Mouse (Mus musculus) megakaryocyte-erythroid progenitor cell, adult 5 weeks (primary cell): ENCODE results near the gene Mt4. TPM values are rescaled to one million over a fixed set of nuclear protein-coding genes. Genes with fewer than 3 reads are reported as not detected.

ENCODE experiments used
- polyA plus RNA-seq: library from polyadenylated mRNA; stranded (reverse); fragments of >175 nt; gene quantifications from 2 replicates; pipeline ENCODE4 v1.2.3, GENCODE M21; 2012

Gene Mt4
- not detected in 2 replicates for polyA plus RNA-seq

DNA sequence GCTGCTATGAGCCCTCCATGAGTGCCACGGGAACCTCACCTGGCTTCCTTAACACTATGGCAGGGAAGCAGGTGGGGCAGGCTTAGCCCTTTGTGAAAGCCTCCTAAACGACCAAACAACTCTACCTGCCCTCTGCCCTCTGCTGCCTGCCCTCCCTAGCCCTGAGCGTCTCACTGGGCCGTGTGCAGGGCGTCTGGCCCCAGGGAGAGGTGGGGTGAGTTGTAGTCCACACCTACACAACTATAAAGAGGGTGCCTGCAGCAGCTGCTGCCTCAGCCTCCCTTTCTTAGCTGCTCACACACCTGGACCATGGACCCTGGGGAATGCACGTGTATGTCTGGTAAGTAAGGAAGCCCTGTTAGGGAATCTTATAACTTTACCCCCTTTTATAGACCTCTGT is at the start of gene Mt4:
Gene Mt4, plus strand, starts transcription at position 265 of the 400 bp plus-strand sequence.

DNA sequence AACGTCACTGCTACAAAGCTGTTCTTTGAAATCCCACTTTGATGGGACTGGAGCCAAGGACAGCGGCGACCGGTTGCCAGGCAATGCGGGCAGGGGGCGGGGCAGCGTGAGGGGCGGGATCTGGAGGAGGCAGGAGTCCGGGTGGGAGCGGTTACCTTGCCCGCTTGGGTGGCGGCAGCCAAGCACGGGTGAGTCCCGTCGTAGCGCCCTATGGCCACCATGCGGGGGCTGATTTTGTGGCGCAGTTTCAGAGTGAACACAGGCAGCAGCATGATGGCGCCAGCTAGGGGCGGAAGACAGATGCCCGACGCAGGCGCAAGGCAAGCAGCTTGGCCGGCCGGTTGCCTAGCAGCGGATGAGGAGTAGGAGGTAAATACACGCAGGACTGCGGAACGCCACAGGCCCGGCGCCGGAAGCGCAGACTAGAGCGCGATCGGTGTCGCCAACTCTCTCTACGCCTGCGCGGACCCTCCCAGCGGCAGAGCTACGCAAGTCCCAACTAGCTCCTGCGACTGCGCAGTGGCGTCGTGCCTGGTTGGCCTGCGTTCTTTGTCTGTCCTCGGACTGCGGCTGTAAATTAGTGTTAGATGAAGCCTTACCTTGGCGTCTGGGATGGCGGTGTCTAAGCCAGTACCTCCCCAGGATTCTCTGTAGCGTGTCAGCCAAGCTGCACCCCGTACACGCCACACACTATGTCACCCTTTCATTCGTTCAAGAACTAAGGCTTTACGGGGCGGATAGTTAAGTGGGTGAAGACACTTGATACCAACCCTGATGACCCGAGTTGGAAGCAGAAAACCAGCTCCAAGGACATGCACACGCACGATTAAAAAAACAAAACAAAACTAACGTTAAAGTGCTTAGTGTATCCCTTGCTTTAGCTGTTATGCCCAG is 38.7 kb upstream of the Mt4 start, which contains the start of gene Bbs2:
Gene Bbs2, minus strand, starts transcription at position 848 of the 894 bp plus-strand sequence.

DNA sequence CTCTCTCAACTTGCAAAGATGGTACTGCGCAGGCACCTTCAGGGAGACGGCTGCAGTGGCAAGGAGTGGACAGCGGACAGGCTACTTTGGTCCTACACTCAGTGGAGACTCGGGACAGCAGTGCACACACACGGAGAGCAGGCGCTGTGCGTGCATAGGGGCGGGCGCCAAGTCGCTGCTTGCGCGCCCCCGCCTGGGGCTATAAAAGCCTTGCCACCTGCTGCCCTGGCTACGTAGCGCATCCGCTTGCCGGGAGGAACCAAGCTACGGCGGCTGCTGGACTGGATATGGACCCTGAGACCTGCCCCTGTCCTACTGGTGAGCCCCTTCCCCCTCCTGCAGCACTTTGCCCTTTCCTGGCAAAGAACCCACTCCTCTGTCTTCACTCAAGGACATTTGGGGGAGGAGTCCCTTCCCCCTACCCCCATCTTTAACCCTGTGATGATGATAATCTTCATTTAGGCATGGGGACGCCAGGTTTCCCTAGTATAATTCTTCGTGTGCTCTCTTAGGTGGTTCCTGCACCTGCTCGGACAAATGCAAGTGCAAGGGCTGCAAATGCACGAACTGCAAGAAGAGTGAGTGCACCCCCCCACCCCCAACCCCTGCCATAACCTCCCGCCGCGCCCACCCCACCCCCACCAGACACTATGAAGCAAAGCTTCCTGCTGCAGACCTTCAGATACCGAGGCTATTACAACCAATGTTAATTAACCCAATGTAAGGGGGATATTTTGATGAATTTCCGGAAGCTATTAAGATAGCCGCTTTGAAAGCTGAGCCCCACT is 15.7 kb downstream of the Mt4 start, which contains the start of gene Mt3:
Gene Mt3, plus strand, starts transcription at position 95 of the 788 bp plus-strand sequence.

DNA sequence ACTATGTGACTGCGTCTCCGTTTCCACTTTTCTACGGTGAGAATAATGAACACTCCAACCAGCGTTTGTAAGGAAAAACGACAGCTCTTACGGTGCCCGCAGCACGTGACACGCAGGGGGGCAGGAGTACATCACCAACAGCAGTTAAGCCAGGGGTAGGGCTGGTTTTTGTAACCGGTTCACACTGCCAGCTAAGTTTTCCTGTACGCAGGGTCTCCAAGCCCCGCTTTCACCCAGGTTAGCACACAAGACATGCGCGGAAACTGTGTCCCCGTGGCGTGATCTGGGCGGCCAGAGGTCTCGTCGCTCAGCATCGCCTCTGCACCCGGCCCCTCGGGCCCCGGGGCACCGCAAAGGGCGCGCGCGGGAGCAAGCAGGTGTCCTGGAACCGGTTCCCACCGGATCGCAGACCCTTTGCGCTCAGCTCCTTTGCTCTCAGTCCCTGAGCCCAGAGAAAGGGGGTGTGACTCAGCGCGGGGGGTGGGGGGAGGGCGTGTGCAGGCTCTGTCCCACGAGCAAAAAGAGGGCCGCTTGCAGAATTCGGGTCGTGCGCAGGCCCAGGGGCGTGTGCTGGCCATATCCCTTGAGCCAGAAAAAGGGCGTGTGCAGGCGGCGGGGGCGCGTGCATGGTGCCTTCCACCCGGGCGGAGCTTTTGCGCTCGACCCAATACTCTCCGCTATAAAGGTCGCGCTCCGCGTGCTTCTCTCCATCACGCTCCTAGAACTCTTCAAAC is 35.2 kb downstream of the Mt4 start, which contains the start of gene Mt2:
Gene Mt2, plus strand, starts transcription at position 590 of the 734 bp plus-strand sequence.

DNA sequence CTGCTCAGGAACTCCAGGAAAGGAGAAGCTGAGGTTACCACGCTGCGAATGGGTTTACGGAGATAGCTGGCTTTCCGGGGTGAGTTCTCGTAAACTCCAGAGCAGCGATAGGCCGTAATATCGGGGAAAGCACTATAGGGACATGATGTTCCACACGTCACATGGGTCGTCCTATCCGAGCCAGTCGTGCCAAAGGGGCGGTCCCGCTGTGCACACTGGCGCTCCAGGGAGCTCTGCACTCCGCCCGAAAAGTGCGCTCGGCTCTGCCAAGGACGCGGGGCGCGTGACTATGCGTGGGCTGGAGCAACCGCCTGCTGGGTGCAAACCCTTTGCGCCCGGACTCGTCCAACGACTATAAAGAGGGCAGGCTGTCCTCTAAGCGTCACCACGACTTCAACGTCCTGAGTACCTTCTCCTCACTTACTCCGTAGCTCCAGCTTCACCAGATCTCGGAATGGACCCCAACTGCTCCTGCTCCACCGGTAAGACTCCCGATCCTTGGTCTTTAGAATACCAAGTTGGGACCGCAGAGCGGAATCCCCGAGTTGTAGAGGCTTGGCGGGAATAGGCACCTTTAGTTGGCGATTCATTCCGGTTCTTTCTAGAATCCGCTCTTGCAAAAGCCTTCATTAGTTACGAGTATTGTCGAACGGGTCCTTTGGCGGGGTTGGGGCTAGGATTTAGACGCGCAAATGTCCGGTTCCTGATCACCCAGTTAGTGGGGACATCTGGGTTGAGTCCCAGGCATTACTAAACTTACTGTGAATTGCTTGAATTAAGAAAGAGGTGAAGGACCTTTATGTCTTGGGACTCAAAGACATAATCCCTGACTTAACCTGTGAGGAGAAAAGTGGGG is 42.1 kb downstream of the Mt4 start, which contains the start of gene Mt1:
Gene Mt1, plus strand, starts transcription at position 226 of the 856 bp plus-strand sequence.

Other genes starting within 250 kb of the Mt4 start
- 32.7 and 42.6 TPM in 2 replicates for gene Amfr, start 124.4 kb upstream of the Mt4 start, polyA plus RNA-seq
- gene Nudt21, start 100.2 kb upstream of the Mt4 start, polyA plus RNA-seq, result 356 and 405 TPM in 2 replicates
- 8.3 and 8.5 TPM in 2 replicates for gene Ogfod1, start 100.0 kb upstream of the Mt4 start, polyA plus RNA-seq
- gene Bbs2, start 38.3 kb upstream of the Mt4 start, polyA plus RNA-seq, result 1.6 and 2.4 TPM in 2 replicates
- gene Mt3, start 15.4 kb downstream of the Mt4 start, polyA plus RNA-seq, result not detected in 2 replicates
- gene Mt2, start 35.5 kb downstream of the Mt4 start, polyA plus RNA-seq, result 202 and 221 TPM in 2 replicates
- gene Mt1, start 41.9 kb downstream of the Mt4 start, polyA plus RNA-seq, result 194 and 264 TPM in 2 replicates
- 4.5 and 5.2 TPM in 2 replicates for gene Nup93, start 77.4 kb downstream of the Mt4 start, polyA plus RNA-seq
- 0.08 and 0.27 TPM in 2 replicates for gene Slc12a3, start 192.0 kb downstream of the Mt4 start, polyA plus RNA-seq
- 169 TPM in 2 replicates for gene Herpud1, start 249.2 kb downstream of the Mt4 start, polyA plus RNA-seq